Mouse (Mus musculus) fibroblast of lung, adult 2 months (primary cell): ENCODE measurements at regions not wholly inside any gene's neighbourhood (a gene's known extent, or its start where the extent isn't known, plus 50 kb on each side); places are given as distances from the start of the nearest gene placed in this dataset.
A peak's percentile ranks its signal among the peaks of the same experiment; 100 is the strongest.

ENCODE experiments used
- DNase-seq: peaks from one replicate; pipeline ENCODE4 v3.0.0-alpha.2; 2011; ENCODE audit warnings: low read depth

DNA sequence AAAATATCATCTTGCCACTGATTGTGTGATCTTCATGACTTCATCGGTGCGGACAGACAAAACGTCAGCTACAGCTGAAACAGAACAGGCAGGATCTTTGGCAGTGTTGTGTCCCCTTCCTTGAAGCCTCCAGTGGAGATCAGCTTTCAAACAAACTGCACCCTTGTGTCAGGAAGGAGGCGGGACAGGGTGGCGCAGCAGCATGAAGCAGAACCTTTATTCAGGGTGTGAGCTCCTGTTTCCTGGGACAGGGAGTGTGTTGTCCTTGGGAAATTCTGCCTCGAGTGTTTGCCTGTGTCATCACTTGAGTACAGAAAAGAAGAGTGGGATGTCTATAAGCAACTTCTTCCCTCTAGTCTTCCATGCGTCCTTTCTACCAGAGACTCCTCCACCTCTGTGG, 232.7 kb upstream of the A1bg start:
- DNase-seq: no peak

DNA sequence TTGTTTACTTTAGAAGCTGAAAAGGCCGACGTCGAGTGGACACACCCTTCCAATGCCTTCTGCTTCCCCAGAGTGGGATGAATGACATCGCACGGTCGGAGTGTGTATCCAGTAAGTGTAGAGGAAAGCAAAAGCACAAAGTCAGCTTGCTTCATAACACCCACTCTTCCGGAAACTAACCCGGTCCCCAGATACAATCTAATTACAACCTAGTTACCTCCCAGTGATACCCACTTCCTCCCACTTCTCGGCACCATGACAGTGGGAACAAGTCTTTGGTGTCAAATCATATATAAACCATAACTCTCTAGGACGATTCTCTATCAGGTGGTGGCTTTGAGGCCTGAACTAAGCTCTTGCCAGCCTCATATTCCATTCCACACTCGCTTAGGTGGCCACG, 231.4 kb upstream of the A1bg start:
- DNase-seq: no peak

DNA sequence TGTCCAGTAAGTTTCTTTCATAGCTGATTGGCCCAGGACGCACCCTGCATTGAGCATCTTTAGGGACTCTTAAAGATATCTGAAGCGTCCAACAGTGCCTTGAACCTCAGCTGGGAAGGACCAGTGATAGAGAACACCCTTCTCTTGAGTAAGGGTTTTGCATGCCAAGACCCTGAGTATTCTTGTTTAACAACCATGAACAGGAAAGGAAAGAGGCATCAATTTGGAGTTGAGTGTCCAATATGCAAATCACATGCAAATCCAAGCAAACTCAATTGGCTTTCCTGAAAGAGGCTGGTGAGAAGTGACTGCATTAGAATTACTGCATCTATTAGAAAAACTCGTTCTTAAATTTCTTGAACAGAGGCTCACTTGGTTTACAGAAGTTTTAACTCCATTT, 220.0 kb upstream of the A1bg start:
- no peak for DNase-seq

DNA sequence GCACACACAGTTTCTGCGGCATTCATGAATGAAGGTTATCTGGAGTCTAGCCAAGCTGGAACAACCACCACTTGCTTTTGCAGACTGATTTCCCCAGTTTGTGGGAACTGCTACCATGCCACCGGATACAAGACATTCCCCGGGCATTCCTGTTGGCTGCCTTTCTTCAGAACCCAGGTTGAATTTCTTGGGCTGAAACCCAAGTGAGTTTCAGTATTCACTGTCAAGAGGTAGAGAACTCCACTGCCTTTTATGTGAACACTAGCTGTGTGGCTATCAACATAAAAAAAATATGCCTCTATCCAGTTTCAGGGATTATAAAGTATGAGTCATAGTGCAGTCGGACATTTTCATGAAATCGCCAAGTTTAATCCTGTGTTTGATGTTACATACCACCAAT, 216.3 kb upstream of the A1bg start:
- DNase-seq: peak; percentile 76

DNA sequence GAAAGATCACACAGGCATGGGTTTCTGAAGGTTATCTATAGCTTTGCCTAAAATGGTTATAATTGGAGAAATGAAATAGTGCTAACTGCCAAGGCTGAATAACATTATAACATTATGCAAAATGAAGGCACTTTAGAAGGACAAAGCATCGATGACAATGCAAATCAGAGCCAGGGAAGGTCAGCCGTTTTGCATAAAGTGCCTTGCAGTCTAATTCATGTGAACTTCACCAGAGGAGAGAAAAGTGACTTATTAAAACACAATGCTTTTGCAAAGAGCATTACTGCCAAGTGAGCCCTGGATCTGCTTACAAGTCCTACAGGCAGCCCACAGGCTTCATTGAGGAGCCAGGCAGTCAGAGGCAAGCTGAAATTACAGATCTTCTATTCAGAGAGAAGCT, 214.0 kb upstream of the A1bg start:
- DNase-seq: no peak

DNA sequence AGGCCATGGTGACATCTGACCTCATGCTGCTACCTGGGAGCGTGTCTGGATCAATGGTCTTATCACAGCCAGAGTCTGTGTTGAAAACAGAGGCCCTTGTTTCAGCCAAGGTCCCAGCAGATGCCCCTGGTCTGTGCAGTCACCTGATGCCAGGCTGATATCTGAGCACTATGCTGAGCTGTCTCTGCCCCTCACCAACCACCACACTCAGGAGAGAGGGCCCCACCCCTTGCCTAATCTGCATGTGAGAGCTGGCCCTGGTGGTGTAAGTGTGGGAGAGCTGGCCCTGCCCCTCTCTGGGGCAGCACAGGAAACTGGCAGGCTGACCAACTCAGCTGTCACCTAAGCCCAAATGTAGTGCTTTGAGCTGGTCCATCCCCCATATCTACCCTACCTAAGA, 210.5 kb upstream of the A1bg start:
- no peak for DNase-seq

DNA sequence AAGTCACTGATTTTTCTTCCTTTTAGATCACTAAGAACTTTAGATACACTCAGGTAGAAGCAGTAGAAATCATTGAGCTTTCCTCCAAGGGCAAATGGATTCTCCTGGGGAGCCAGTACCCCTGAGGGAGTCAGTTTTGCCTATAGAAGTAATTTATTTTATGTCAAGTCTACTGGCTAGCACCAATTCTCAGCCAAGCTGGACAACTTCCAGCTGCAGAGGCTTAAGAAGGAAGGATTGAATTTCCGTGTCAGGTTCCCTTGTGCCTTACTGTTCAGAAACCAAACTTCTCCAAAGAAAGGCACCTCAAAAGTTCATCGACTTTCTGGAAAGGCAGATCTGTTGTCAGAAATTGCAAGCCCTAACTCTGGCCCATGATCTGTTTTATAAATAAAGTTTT, 205.2 kb upstream of the A1bg start:
- DNase-seq: no peak

DNA sequence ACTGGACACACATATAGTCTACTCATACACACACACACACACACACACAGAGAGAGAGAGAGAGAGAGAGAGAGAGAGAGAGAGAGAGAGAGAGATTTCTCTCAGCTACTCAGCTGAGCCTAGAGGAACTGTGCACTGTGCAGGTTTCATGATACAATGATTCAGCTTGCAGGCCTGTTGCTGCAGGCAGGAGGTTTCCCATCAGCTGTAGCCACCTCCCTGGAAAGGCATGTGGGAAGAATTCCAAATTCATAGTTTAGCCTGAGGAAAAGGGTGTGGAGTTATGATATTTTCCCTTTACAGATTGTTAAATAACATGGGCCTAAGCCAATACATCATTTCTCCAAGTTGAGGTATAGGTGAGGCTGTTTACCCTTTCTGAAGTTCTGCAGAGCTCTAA, 204.3 kb upstream of the A1bg start:
- DNase-seq: no peak

DNA sequence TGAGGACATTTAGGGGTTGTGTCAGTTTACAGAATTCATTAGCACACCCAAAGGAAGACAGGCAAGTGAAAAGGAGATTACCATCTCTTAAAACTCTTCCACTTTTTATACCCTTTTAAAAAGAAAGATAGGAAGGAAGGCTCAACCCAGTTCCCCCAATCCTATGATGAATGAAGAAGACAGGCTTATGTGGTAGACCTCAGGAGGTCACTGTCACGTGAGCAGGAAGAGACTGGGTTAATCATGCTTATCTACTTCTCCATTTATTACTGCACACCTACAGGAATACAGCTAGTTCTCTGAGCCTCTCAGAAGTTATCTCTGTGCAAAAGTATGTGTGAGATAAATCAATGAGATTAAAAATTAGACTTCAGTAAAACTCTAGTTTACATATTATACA, 194.1 kb upstream of the A1bg start:
- no peak for DNase-seq

DNA sequence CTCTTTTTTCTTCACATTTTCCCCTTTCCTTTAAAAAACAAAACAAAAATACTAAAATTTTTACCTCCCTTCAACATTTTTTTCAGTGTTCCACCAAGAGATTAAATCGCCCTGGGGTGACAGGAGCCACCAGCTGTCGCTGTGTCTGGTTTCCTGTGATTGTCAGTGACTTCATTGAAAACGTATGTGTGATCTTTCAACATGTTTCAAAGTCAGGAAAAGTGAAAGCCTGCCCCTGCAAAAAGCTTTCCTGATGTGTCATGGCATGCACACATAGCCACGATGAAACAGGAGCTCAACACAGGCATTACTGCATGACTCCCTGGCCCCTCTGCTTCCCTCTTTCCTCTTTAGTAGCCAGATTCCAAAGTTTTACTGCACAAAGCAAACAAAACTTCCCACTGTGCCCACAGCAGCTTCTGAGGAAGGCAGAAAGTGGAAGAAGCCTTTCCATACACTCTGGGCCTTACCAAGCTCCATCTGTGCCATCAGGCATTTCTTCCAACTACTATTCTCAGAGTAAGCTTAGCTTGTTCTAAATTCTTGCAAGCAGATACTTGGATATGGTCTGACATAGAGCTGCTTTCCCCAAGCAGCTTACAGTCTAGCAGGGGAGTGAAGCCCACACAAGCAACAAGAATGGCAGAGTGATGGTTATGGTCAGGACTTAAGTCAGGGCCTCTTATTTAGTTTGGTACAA, 186.8 kb upstream of the A1bg start:
- DNase-seq: no peak

DNA sequence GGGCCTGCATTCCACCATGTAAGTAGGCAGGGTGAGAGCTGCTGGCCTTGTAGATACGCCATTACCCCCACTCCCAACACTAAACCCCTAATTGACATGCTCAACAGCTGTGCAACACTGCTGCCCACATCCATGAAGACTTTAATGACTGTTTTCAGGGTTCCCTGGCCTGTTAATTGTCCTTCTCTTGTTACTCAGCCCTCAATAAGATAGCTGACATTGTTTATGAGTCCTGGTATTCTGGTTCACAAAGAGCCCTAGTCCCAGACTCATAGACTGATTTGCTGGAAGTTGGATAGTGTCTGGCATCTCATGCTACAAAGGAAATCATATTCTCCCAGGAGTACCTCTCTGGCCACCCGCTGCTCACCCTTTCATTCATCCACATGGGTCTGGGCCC, 186.1 kb upstream of the A1bg start:
- DNase-seq: no peak

DNA sequence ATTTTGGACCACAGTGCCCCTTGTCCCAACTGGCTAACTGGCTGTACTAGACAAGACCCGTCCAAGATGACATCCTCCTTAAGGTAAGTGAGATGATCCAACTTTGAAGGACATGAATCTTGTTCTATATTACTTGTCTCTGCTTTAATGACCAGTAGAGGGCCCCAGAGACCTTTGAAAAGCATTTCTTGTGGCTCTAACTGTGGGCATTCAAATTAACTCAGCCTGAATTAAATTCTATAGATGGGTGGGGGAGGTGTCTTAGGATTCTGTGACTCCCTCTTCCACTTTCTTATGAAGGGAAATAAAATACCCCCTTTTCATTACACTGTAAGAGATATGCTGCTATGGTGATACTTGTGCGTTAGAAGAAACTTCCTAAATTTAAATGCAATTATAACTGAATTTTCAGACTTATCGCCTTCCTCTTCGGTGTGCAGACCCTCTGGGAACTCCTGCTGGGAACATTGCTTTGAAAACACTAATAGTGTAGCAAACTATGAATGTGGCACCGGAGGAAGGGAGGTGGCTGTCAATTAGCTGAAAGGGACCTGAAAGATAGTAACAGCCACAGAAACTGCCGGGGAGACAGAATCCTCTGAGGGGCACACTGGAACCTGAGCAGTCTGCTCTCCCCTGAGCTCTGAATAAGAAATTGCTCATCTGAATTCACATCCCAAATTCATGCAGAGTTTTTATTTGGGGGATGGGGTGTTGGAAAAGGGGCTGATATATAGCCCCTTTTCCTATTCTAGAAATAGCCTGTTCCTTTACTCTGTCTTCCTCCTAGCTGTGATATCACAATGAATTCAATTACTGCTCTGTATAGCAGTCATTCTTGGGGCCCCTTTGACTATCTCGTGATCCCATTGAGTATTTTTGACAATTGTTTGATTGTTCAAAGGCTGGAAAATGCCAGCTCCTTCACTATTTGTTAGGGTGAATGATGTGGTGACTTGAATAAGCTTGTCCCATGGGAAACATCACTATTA, 179.9 kb upstream of the A1bg start:
- DNase-seq: no peak

DNA sequence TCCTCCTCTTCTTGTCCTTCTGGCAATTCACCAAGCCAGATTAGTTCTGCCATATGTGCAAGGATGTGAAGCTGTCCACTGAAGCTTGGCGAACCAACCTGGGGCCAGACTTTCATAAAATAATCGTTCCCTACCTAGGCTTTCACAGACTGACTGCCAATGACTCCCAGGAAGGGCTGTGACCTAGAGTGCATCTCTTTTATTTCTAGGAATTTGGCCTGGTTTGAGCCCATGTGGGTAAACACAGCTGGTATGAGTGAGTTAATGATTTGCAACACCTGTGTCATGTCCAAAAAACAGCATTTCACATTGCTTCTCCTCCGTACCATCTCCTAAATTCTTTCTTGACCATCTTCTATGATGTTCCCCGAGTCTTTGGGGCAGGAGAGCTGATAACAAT, 178.0 kb upstream of the A1bg start:
- DNase-seq: no peak

DNA sequence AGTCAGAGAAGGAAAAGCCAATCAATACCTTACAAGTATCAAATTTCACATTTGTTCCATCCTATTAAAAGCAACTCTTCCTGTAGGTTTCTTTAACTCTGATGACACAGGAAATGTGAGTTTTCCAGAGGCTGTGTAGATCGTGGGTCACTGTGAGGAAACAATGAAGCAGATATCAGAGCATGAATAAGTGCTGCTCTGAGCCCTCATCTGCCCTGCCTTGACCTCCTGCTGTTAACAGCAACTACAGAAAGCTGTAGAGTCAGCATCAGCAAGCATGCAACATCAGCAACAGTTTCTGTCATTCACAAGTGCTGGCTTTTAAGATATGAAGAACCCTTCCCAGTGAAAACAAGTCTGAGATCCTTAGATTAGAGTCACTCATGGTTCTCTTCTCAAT, 176.2 kb upstream of the A1bg start:
- DNase-seq: no peak

DNA sequence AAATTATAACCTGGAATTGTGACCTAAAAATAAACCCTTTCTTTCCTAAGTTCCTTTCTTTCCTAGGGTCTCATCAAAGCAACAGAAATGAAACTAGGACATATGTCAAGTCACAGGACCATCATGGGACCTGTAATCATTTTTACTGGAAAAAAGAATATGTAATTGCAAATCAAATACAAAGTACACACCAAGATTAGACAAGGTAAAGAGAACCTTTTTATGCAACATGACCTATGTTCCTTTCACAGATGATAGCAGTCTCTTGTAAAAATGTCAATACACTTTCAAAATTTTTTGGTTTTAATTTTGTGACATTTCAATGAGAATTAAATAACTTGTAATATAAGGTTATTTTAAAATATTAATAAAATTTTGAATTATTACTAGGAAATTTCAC, 175.7 kb upstream of the A1bg start:
- DNase-seq: no peak

DNA sequence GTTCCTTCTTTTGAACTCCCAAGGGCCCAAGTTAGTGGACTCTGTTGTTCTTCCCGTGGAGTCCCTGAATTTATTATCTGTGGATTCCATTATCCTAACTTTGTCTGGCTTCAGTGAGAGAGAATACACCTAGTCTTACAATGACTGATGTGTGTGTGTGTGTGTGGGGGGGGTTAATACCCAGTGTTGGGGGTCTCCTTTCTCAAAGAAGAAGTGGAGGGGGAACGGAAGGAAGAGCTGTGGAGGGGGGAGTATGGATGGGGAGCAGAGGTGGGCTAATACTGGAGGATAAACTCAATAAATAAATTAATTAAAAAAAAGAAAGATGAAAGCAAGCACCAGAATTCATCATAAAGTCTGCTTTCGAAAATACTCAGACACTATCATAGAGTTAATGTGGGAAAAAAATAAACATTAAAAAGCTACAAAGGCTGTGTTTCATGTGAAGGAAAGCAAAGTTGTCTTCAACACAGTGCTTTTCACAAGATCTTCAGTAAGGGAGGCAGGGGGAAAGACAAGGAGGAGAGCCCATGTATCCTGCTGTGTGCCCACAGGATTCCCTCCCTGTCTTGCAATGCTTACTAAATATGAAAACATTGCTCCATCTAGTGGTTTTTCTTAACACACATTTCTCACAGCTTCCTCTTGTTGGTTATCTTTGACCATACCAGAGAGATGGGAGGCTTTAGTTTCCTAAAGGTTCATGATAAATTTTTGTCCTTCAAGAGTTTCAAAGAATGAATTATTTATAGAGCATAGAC, 173.4 kb upstream of the A1bg start:
- DNase-seq: no peak

DNA sequence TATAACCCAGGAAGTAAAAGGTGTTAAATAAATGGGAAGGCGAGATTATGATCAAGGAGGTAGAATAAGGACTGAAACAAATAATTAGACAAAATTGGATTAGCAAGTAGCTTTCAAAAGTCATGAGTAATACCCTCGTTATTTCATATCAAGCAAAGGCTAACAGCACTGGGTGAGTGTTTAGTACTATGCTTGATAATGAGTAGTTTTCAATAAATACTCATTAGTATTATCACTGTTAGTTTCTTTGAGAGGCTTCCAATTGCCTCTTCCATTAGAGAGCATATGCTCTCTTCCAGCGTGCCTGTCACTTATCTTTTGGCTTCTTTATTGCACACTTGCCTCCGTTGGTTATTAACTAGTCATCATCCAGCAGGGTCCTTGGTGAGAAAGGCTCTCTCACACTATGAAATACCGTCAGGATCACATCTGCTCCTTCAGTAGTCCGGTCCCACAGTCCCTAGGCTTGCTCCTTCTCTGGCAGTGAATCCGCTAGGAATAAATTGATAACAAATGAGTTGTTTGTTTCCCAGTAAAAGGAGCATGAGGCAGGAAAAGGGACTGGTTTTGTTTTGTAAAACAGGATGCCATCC, 132.3 kb upstream of the A1bg start:
- no peak for DNase-seq

DNA sequence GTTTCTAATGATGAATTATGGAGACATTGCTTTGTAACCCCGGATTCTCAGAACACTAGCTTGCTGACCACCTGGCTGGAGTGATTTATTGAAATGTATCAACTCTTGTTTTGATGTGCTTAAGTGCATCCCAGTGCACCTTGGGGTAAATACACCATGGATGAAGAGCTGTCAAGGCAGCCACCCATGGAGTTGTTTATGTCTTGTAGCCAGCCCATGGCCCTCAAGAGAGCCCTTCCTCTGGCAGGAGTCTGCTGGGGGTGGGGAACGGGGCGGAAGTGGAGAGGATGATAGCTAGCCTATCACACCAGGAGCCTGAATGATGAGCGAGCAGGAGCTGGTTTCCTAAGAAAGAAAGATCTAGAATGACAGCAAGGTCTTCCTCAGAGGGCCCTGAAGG, 128.6 kb upstream of the A1bg start:
- no peak for DNase-seq

DNA sequence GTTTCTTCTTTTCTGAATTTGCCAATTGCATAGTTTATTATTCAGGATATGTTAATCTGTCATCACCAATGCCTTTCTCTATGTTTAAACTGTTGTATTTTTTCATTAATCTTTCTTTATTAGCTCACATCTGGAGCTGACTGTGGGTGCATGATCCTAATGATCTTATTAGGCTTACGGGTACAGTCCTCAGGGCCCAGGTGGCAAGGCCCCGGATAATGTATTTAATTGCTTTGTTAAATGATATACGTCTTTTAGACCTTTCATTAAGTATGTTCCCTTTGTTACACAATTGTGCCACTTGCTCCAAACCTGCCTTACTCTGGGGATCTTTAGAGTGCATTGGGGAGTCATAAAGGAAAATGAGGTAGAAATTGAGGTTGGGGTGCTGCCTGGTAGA, 86.7 kb upstream of the A1bg start:
- no peak for DNase-seq

DNA sequence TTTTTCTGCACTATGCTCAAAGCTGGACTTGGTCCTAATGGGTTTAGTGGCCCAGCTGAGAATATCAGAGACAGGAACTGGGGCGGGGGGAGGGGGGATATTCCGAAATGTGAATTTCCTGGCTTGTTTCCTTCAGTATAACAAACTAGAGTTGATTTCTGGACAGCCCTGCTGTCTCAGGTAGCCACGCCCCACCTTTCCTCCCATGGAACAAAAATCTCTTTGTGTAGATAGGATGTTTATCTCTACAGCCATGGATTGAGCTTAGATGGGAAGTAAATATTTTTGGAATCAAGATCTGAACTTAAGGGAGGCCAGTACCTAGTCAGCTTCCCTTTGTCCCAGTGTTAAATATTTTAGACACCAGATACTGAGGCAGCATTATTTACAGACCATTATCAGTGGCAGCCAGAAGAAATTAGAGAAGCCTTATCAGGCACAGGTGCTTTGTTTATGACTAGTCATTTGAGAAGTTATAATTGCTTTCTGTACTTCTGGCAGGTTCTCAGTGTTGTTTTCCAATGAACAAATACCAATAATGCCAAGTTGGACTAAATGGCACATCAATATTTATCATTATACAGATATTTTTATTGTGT, 84.7 kb upstream of the A1bg start:
- DNase-seq: no peak

DNA sequence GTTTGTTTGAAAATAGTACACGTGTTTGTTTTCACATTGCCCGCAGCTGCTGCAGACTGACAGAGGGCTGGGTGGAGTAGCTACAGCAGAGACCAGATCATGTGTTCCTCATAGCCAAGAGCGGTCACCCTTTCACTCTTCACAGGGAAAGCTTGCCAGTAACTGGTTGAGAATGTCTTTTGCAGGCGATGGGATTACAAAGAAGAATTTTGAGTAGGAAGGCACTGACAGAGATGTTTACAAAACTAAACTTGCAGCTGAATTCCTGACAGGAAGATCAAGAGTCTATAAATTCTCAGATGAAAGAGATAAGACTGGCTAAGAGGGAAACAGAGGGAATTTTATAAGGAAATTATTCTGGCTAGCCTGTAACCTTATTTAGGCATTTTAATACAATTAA, 83.8 kb upstream of the A1bg start:
- DNase-seq: no peak
